Mouse (Mus musculus) liver, embryonic 14.5 days (tissue): ENCODE results near the gene Tgfbr3.

Source experiments
- CTCF ChIP-seq: IDR thresholded peaks from 2 replicates; pipeline ENCODE4 v1.5.1; 2016; ENCODE audit warnings: antibody characterized with exemption, low read depth, control low read depth
- EP300 ChIP-seq: IDR thresholded peaks from 2 replicates; pipeline ENCODE4 v1.6.1; 2016; ENCODE audit warnings: antibody characterized with exemption, low read depth

DNA sequence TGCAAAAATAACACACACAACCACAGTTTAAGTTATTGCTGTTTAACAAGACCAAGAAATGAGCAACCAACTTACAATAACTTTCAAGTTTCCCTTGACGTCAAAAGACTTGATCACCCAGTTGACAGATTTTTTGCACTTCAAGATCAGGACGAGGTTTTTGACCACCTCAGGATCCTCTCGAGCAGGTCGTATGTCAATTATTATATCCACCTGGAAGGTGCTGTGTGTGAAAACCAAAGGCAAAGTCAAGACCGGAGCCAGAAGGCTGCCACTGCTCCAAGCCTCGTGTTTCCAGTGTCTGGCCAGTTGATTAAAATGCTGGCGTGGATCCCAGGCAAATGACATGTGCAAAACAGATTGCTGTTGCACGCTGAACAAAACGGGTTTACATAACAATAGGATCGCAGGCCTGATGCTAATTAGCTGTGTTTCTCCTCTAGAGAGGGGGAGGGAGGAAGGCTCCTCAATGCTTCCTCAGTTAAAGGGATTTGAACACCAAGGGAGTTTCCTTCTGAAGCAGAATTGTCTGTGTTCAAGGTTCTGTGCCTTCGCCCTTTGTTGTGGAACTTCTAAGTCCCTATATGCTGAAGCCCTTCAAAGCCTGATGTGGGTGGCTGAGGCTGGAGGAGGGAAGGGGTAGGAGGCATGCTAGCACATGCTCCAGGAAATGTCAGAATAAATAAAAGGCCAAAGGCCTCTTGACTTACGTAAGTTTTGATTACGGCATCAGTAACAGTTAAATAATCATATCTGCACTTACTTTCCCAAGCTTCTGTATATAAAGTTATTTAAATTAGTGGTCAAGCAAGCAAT, 141.3 kb downstream of the Tgfbr3 start:
- TF ChIP-seq EP300 (no peak), CTCF (no peak)
